Mouse (Mus musculus) ES-Bruce4 (cell line): Measurements from ENCODE around the gene Acvr1b. TPM values are rescaled to one million over a fixed set of nuclear protein-coding genes. Genes with fewer than 3 reads are reported as not detected.

Source experiments
- H3K27ac ChIP-seq: 2 replicates; pipeline ENCODE4 v1.5.1; 2012; ENCODE audit warnings: low read length, inconsistent platforms; ENCODE audit not compliant: insufficient read depth
- H3K27me3 ChIP-seq: 2 replicates; pipeline ENCODE4 v1.6.1; 2012; ENCODE audit warnings: mild to moderate bottlenecking, low read length, inconsistent platforms; ENCODE audit not compliant: control insufficient read depth, poor library complexity, insufficient read depth, severe bottlenecking
- H3K36me3 ChIP-seq: 2 replicates; pipeline ENCODE4 v1.6.1; 2012; ENCODE audit warnings: inconsistent platforms, mild to moderate bottlenecking, low read length, moderate library complexity; ENCODE audit not compliant: control insufficient read depth, poor library complexity, insufficient read depth, severe bottlenecking
- H3K4me1 ChIP-seq: one replicate; pipeline ENCODE4 v1.8.1; 2011; ENCODE audit warnings: low read length; ENCODE audit not compliant: control insufficient read depth, insufficient read depth
- H3K4me3 ChIP-seq: 2 replicates; pipeline ENCODE4 v1.5.1; 2011; ENCODE audit warnings: low read depth, mild to moderate bottlenecking, low read length
- H3K9ac ChIP-seq: 2 replicates; pipeline ENCODE4 v1.6.1; 2012; ENCODE audit warnings: low read depth, mild to moderate bottlenecking, inconsistent platforms; ENCODE audit not compliant: poor library complexity, severe bottlenecking
- H3K9me3 ChIP-seq: replicated peaks from 2 replicates; pipeline ENCODE4 v1.6.1; 2012; ENCODE audit warnings: mild to moderate bottlenecking, low read length, inconsistent platforms; ENCODE audit not compliant: control insufficient read depth, poor library complexity, insufficient read depth, severe bottlenecking
- CTCF ChIP-seq: IDR thresholded peaks from one replicate; pipeline ENCODE4 v1.8.1; 2011; ENCODE audit warnings: low read depth, low read length
- EP300 ChIP-seq: IDR thresholded peaks from 2 replicates; pipeline ENCODE4 v1.6.1; 2011; ENCODE audit warnings: low read depth, low read length; ENCODE audit not compliant: insufficient read depth
- POLR2A ChIP-seq: IDR thresholded peaks from one replicate; pipeline ENCODE4 v1.8.1; 2011; ENCODE audit warnings: low read length; ENCODE audit not compliant: insufficient read depth
- polyA plus RNA-seq: library from polyadenylated mRNA; stranded (reverse); fragments of >200 nt; gene quantifications from 2 replicates; pipeline ENCODE4 v1.2.4, GENCODE M21; 2011; ENCODE audit warnings: low read depth; ENCODE audit not compliant: missing spikeins, insufficient read depth, insufficient read length

Acvr1b gene
- polyA plus RNA-seq, 1 experiment = 27.7 TPM

DNA sequence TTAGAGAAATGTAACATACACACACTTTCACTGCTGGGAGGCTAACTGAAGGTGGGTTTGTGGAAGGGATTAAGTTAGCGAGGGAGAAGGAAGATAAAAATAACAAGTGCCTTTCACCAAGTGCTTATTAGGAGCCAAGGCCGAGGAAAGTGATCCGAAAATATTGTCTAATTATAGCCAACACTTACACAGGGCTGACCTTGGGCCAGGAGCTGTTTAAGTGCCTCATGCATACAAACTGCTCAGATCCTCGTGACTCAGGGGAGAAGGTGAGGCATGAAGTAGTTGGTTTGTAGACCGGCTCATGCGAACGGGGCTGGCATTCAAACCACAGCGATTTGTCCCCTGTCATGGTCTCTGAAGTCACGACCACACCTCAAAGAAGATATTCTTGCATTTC is 67.4 kb downstream of the Acvr1b start:
- H3K27ac ChIP-seq = no peak overlapping the region
- H3K4me1 ChIP-seq = peaks cover 3% of the 10 kb centered on the region
- H3K4me3 ChIP-seq = no peak overlapping the region
- no peaks in the 10 kb centered on the region for H3K9me3 ChIP-seq
- no peaks in the 10 kb centered on the region for H3K36me3 ChIP-seq
- H3K27me3 ChIP-seq = no peaks in the 10 kb centered on the region
- no peak overlapping the region for H3K9ac ChIP-seq
- TF ChIP-seq EP300 (no peak), CTCF (no peak)

GRCm38 (mm10) chr15:101241853-101242252 is 68.0 kb downstream of the Acvr1b start:
- no peaks in the 10 kb centered on the region for H3K36me3 ChIP-seq
- TF ChIP-seq CTCF = no peak
- TF ChIP-seq POLR2A = no peak
- TF ChIP-seq EP300 = no peak
- no peak overlapping the region for H3K9ac ChIP-seq
- no peak overlapping the region for H3K4me3 ChIP-seq
- H3K27me3 ChIP-seq = no peaks in the 10 kb centered on the region
- H3K9me3 ChIP-seq = no peaks in the 10 kb centered on the region
- H3K27ac ChIP-seq = no peak overlapping the region
- H3K4me1 ChIP-seq = peaks cover 3% of the 10 kb centered on the region

GRCm38 (mm10) chr15:101242645-101243044 is 68.8 kb downstream of the Acvr1b start:
- Histone ChIP-seq H3K27ac (no peak overlapping the region), H3K4me1 (peaks cover 5% of the 10 kb centered on the region), H3K9me3 (no peaks in the 10 kb centered on the region), H3K36me3 (no peaks in the 10 kb centered on the region), H3K27me3 (no peaks in the 10 kb centered on the region), H3K9ac (no peak overlapping the region), H3K4me3 (no peak overlapping the region)
- peak; percentile 75 for TF ChIP-seq CTCF
- no peak for TF ChIP-seq POLR2A

DNA sequence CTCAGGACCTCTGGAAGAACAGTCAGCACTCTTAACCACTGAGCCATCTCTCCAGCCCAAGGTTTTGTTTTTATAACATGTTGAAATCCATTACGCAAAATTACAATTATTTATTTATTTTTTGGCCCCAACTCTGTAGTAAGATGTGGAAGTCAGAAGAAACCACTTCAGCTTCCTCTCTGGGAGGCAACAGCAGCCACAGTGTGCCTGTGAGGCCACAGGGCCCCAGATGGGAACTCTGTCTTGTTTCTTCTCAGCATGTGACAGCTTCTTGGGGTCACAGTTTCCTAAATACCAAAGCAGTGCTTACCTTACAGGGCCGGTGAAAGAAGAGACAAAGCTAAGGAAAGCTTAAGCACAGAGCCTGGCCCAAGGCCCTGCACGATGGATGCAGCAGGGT is 70.1 kb downstream of the Acvr1b start:
- H3K9me3 ChIP-seq = no peaks in the 10 kb centered on the region
- no peaks in the 10 kb centered on the region for H3K36me3 ChIP-seq
- no peaks in the 10 kb centered on the region for H3K27me3 ChIP-seq
- TF ChIP-seq EP300 (no peak), POLR2A (no peak), CTCF (no peak)
- H3K4me1 ChIP-seq = peaks cover 4% of the 10 kb centered on the region
- H3K4me3 ChIP-seq = no peak overlapping the region
- no peak overlapping the region for H3K27ac ChIP-seq
- no peak overlapping the region for H3K9ac ChIP-seq

- H3K4me1 ChIP-seq = peaks cover 4% of the 10 kb centered on the region
- H3K27ac ChIP-seq = peak overlapping the region; percentile 66
- peak overlapping the region; percentile 57 for H3K9ac ChIP-seq
- H3K9me3 ChIP-seq = no peaks in the 10 kb centered on the region
- no peaks in the 10 kb centered on the region for H3K36me3 ChIP-seq
- H3K27me3 ChIP-seq = no peaks in the 10 kb centered on the region
- TF ChIP-seq CTCF (no peak), POLR2A (peak; percentile 30)
- H3K4me3 ChIP-seq = peak overlapping the region; percentile 70
Observed at GRCm38 (mm10) chr15:101246231-101247154, 72.6 kb downstream of the Acvr1b start.

DNA sequence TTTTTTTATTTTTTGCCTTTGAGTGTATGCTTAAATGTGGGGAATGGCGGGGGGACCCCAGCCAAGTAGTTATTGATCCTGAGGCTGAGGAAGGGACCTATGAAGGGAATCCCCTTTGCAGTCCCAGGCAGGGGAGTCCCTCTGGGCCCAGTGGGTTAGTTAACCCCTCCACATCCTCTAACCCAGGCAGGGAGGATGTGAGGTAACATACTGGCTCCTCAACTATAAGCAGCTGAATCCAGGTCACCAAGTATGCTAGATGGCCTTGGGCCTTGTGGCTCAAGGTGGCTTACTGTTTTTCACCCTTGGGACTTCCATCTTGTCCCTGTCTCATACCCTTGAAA is 73.3 kb downstream of the Acvr1b start:
- Histone ChIP-seq H3K9ac (peak overlapping the region; percentile 57), H3K9me3 (no peaks in the 10 kb centered on the region), H3K4me3 (no peak overlapping the region), H3K27ac (peak overlapping the region; percentile 16), H3K4me1 (peaks cover 4% of the 10 kb centered on the region), H3K27me3 (no peaks in the 10 kb centered on the region), H3K36me3 (no peaks in the 10 kb centered on the region)
- TF ChIP-seq POLR2A (no peak), EP300 (no peak), CTCF (no peak)
